Mouse (Mus musculus): Measurements from ENCODE around the gene Aldob. TPM values are rescaled to one million over a fixed set of nuclear protein-coding genes. Genes with fewer than 3 reads are reported as not detected.

Aldob gene
- polyA plus RNA-seq, 1 experiment, result 4,876 TPM

DNA sequence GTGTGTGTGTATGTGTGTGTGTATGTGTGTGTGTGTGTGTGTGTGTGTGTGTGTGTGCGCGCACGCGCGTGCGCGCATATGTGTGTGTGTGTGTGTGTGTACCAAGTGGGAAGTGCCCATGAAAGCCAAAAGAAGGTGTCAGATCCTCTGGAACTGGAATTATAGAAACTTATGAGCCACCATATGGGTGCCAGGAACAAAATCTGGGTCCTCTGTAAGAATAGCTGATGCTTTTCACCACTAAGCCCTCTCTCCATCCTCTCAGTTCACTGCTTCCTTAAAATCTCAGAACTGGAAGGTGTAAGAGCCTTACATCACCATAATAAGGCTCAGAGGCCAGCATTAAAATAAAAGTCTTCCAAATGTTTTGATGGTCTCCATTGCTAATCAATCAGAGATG lies 8.0 kb upstream of the Aldob start:
- H3K27ac ChIP-seq (ENCODE audit: insufficient read depth, low read depth, low read length), result no peak overlapping the region

DNA sequence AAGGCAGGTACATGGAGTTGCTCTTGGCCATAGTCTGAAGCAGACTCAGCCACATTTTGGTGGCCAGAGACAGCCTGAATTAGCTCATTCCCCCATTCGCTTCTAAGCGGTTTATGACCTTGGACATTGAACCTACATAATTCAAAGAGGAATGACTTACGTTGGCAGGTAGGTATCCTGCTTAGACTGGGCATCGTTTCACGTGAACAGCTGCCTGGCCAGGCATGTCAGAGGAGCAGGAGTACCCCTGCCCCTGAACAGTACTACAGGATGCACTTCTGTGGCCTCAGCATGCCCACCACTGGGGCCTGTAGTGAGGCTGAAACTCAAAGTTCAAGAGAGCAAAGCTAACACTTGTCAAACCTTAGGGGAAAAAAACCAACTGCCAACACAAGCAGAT lies 4.0 kb upstream of the Aldob start:
- Histone ChIP-seq H3K27ac (ENCODE audit: insufficient read depth, low read depth, low read length) (peak overlapping the region; percentile 25; the same call in 1 of the 2 replicates), H3K36me3 (ENCODE audit: control insufficient read depth, insufficient read depth, low read length) (no peaks in the 10 kb centered on the region; the same call in 1 of the 2 replicates), H3K27me3 (replicated peaks; ENCODE audit: control insufficient read depth, insufficient read depth, low read length) (no peaks in the 10 kb centered on the region), H3K4me3 (ENCODE audit: insufficient read depth, low read depth, low read length) (no peak overlapping the region), H3K4me1 (ENCODE audit: control insufficient read depth, insufficient read depth, low read length) (peaks cover 8% of the 10 kb centered on the region)
- TF ChIP-seq CTCF (conservative IDR thresholded peaks at IDR 0.05; ENCODE audit: insufficient read depth, insufficient read length, low read depth, low read length) (no peak), POLR2A (IDR thresholded peaks at IDR 0.05; ENCODE audit: low read depth, low read length) (no peak)
- DNase-seq, result peak; percentile 80
- 27% methylated on average over 5 of the region's 5 CpGs for WGBS

More for the DNA sequence above, 8.0 kb upstream of the Aldob start:
- no peak overlapping the region for H3K4me3 ChIP-seq (ENCODE audit: insufficient read depth, low read depth, low read length)
- no peaks in the 10 kb centered on the region for H3K36me3 ChIP-seq (ENCODE audit: control insufficient read depth, insufficient read depth, low read length)
- WGBS, result 99% methylated on average over 7 of the region's 7 CpGs
- TF ChIP-seq POLR2A (IDR thresholded peaks at IDR 0.05; ENCODE audit: low read depth, low read length) (no peak), CTCF (conservative IDR thresholded peaks at IDR 0.05; ENCODE audit: insufficient read depth, insufficient read length, low read depth, low read length) (no peak)
- H3K4me1 ChIP-seq (ENCODE audit: control insufficient read depth, insufficient read depth, low read length), result peaks cover 18% of the 10 kb centered on the region
- no peak for DNase-seq
- no peaks in the 10 kb centered on the region for H3K27me3 ChIP-seq (replicated peaks; ENCODE audit: control insufficient read depth, insufficient read depth, low read length)

GRCm38 (mm10) chr4:49547544-49548219 lies 1.7 kb downstream of the Aldob start:
- TF ChIP-seq POLR2A (IDR thresholded peaks at IDR 0.05; ENCODE audit: low read depth, low read length), result no peak
- no peak for TF ChIP-seq CTCF (conservative IDR thresholded peaks at IDR 0.05; ENCODE audit: insufficient read depth, insufficient read length, low read depth, low read length)
- H3K4me3 ChIP-seq (ENCODE audit: insufficient read depth, low read depth, low read length), result peak overlapping the region; percentile 83
- H3K27me3 ChIP-seq (replicated peaks; ENCODE audit: control insufficient read depth, insufficient read depth, low read length), result no peaks in the 10 kb centered on the region
- DNase-seq, result peak; percentile 47
- WGBS, result 44% methylated on average over 7 of the region's 7 CpGs
- peaks cover 2% of the 10 kb centered on the region; the same call in 1 of the 2 replicates for H3K4me1 ChIP-seq (ENCODE audit: control insufficient read depth, insufficient read depth, low read length)
- peaks cover 11% of the 10 kb centered on the region for H3K36me3 ChIP-seq (ENCODE audit: control insufficient read depth, insufficient read depth, low read length)
- peak overlapping the region; percentile 100 for H3K27ac ChIP-seq (ENCODE audit: insufficient read depth, low read depth, low read length)

DNA sequence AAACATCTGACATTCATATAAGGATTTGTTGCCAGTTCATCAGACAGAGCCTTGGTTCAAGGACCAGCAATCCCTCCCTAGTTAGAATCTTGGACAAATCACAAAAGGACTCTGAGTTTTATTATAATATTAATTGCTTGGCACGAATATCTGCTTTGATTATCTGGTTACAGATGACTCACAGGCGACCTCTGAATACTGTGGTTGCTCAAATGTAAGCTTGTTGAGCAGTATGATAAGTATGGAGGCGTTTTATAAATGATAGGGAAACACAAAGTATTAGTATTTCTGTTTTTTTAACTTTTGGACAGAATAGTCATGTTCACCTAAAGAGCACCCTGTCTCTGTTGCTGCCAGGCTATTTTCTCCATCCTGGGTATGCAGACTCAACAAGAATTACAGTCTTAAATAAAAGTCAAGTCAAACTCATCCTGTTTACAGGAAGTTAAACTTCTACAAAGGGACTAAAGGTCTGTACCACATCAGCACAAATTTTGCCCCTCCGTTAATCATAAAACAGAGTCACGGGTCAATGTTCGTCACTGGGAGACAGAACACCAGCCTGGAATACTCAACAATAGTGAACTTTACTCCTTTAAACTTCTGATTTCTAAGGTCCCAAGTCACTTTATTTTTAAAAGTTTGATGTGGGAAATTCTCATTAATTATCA lies 2.3 kb downstream of the Aldob start:
- DNase-seq, result peak; percentile 92
- WGBS, result 18% methylated on average over 6 of the region's 6 CpGs
- Histone ChIP-seq H3K27me3 (replicated peaks; ENCODE audit: control insufficient read depth, insufficient read depth, low read length) (no peaks in the 10 kb centered on the region), H3K27ac (ENCODE audit: insufficient read depth, low read depth, low read length) (peak overlapping the region; percentile 96), H3K36me3 (ENCODE audit: control insufficient read depth, insufficient read depth, low read length) (peaks cover 15% of the 10 kb centered on the region), H3K4me1 (ENCODE audit: control insufficient read depth, insufficient read depth, low read length) (peaks cover 6% of the 10 kb centered on the region; the same call in 1 of the 2 replicates), H3K4me3 (ENCODE audit: insufficient read depth, low read depth, low read length) (peak overlapping the region; percentile 35; the same call in 1 of the 2 replicates)
- TF ChIP-seq POLR2A (IDR thresholded peaks at IDR 0.05; ENCODE audit: low read depth, low read length) (no peak), CTCF (conservative IDR thresholded peaks at IDR 0.05; ENCODE audit: insufficient read depth, insufficient read length, low read depth, low read length) (no peak)

- TF ChIP-seq POLR2A (IDR thresholded peaks at IDR 0.05; ENCODE audit: low read depth, low read length) (no peak), CTCF (conservative IDR thresholded peaks at IDR 0.05; ENCODE audit: insufficient read depth, insufficient read length, low read depth, low read length) (no peak)
- peak; percentile 55 for DNase-seq
- peaks cover 19% of the 10 kb centered on the region for H3K36me3 ChIP-seq (ENCODE audit: control insufficient read depth, insufficient read depth, low read length)
- H3K27ac ChIP-seq (ENCODE audit: insufficient read depth, low read depth, low read length), result peak overlapping the region; percentile 96
- H3K4me1 ChIP-seq (ENCODE audit: control insufficient read depth, insufficient read depth, low read length), result peaks cover 7% of the 10 kb centered on the region; the same call in 1 of the 2 replicates
- WGBS, result 48% methylated on average over 2 of the region's 2 CpGs
- H3K4me3 ChIP-seq (ENCODE audit: insufficient read depth, low read depth, low read length), result peak overlapping the region; percentile 50
- no peaks in the 10 kb centered on the region for H3K27me3 ChIP-seq (replicated peaks; ENCODE audit: control insufficient read depth, insufficient read depth, low read length)
Measured at GRCm38 (mm10) chr4:49546026-49546425, 3.3 kb downstream of the Aldob start.

- no peak for DNase-seq
Measured at GRCm38 (mm10) chr4:49540966-49541365, 8.4 kb downstream of the Aldob start.

GRCm38 (mm10) chr4:49539665-49540064 lies 9.7 kb downstream of the Aldob start:
- TF ChIP-seq CTCF (conservative IDR thresholded peaks at IDR 0.05; ENCODE audit: insufficient read depth, insufficient read length, low read depth, low read length) (no peak), POLR2A (IDR thresholded peaks at IDR 0.05; ENCODE audit: low read depth, low read length) (no peak)
- Histone ChIP-seq H3K4me3 (ENCODE audit: insufficient read depth, low read depth, low read length) (no peak overlapping the region), H3K36me3 (ENCODE audit: control insufficient read depth, insufficient read depth, low read length) (peaks cover 36% of the 10 kb centered on the region), H3K4me1 (ENCODE audit: control insufficient read depth, insufficient read depth, low read length) (peaks cover 7% of the 10 kb centered on the region; the same call in 1 of the 2 replicates), H3K27me3 (replicated peaks; ENCODE audit: control insufficient read depth, insufficient read depth, low read length) (no peaks in the 10 kb centered on the region), H3K27ac (ENCODE audit: insufficient read depth, low read depth, low read length) (no peak overlapping the region)
- no peak for DNase-seq
- WGBS, result 52% methylated on average over 6 of the region's 6 CpGs

More at GRCm38 (mm10) chr4:49540966-49541365, 8.4 kb downstream of the Aldob start:
- Histone ChIP-seq H3K4me1 (ENCODE audit: control insufficient read depth, insufficient read depth, low read length) (peaks cover 7% of the 10 kb centered on the region; the same call in 1 of the 2 replicates), H3K27ac (ENCODE audit: insufficient read depth, low read depth, low read length) (no peak overlapping the region), H3K36me3 (ENCODE audit: control insufficient read depth, insufficient read depth, low read length) (peaks cover 36% of the 10 kb centered on the region), H3K27me3 (replicated peaks; ENCODE audit: control insufficient read depth, insufficient read depth, low read length) (no peaks in the 10 kb centered on the region), H3K4me3 (ENCODE audit: insufficient read depth, low read depth, low read length) (no peak overlapping the region)
- TF ChIP-seq CTCF (conservative IDR thresholded peaks at IDR 0.05; ENCODE audit: insufficient read depth, insufficient read length, low read depth, low read length), result 0 out of 2 replicates have a peak, but pooled peaks have one; percentile 3
- TF ChIP-seq POLR2A (IDR thresholded peaks at IDR 0.05; ENCODE audit: low read depth, low read length), result no peak
- 52% methylated on average over 3 of the region's 3 CpGs for WGBS

Measured in kidney, adult 2 months (tissue).